Mouse (Mus musculus): Measurements from ENCODE around the gene Six4. TPM values are rescaled to one million over a fixed set of nuclear protein-coding genes. Genes with fewer than 3 reads are reported as not detected.

The Six4 gene
- polyA plus RNA-seq, 1 experiment, result 4.9 TPM

DNA sequence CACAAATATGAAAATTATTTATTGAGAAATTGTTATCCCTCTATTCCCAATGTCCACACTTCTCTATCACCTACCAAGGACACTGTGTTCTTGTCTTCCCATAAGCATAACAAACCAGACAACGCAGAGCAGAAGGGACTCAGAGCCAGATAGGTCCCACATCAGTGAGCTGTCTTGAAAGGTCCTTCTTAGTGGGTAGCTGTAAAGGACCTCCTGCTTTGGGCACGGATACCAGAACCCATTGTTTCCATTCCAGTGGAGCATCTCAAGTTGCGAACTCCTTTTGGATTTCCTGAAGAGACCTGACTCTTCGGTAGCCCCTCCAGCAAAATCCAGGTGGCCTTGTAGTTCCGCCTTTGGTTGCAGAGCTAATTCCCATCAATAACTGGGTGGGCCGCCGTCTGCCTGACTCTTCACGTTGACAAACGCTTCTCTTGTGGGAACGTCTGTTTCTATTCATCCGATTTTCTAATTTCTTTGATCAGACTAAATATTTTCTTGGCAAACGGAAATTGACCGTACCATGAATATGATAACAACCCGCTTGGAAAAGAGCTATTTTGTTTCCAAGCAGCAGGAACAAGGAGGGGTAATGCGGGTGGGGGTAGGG lies 58.6 kb downstream of the Six4 start:
- peaks cover 27% of the 10 kb centered on the region for H3K79me2 ChIP-seq (ENCODE audit: control insufficient read depth, insufficient read depth)
- H3K36me3 ChIP-seq (ENCODE audit: control insufficient read depth, insufficient read depth), result no peaks in the 10 kb centered on the region
- no peak overlapping the region for H3ac ChIP-seq (ENCODE audit: control insufficient read depth, insufficient read length)
- TF ChIP-seq MYOG (IDR thresholded peaks at IDR 0.05; ENCODE audit: control insufficient read depth in 1 of 3, insufficient read depth in 1 of 3, insufficient read length in 2 of 3, low read depth in 2 of 3) (no peak), USF1 (IDR thresholded peaks at IDR 0.05; ENCODE audit: low read depth) (no peak), TCF3 (IDR thresholded peaks at IDR 0.05; ENCODE audit: insufficient read length, low read depth) (no peak), MAX (IDR thresholded peaks at IDR 0.05; ENCODE audit: low read depth) (no peak), REST (IDR thresholded peaks at IDR 0.05; ENCODE audit: insufficient read depth, insufficient read length) (no peak), TCF12 (IDR thresholded peaks at IDR 0.05; ENCODE audit: insufficient read depth, poor library complexity, severe bottlenecking) (no peak), SRF (IDR thresholded peaks at IDR 0.05; ENCODE audit: control insufficient read depth, insufficient read length, low read depth) (no peak), CEBPB (IDR thresholded peaks at IDR 0.05; ENCODE audit: insufficient read depth, poor library complexity, severe bottlenecking) (no peak)
- no peaks in the 10 kb centered on the region for H3K27me3 ChIP-seq (ENCODE audit: control insufficient read depth, insufficient read depth, insufficient read length)
- peak overlapping the region; percentile 85 for H3K4me3 ChIP-seq
- H3K4me2 ChIP-seq (ENCODE audit: low read depth), result peak overlapping the region; percentile 84

DNA sequence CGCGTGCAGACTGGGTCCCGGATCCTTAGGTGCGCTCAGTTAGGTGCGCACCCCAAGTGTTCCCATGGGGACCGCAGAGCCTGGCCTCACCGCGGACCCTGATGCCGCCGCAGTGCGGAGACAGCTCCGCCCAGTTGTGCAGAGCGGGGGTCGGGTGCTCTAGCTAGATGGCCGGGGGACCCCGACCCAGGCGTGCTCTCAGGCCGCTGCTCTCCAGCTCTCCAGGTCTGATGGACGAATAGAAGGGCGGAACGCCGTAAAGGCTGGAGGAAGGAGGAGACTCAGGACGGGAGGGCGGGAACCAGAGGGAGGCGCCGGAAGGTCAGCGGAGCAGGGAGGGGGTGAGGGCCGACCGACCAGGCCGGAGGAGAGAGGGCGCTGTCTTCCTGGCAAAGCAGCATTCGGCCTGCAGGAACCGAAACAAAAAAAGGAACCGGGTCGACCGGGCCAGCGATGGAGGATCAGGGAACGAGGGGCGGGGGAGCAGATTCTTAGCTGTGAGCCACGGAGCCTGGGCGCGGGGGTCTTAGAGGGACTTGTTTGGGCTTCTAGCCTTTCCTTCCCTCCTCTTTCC lies 59.5 kb downstream of the Six4 start, which contains the start of gene Six1:
Six1 (minus strand) TSS at position 220 of the 574 bp plus-strand sequence.
- TF ChIP-seq CEBPB (IDR thresholded peaks at IDR 0.05; ENCODE audit: insufficient read depth, poor library complexity, severe bottlenecking) (no peak), USF1 (IDR thresholded peaks at IDR 0.05; ENCODE audit: low read depth) (no peak), SRF (IDR thresholded peaks at IDR 0.05; ENCODE audit: control insufficient read depth, insufficient read length, low read depth) (no peak), POLR2A (IDR thresholded peaks at IDR 0.05; ENCODE audit: insufficient read length, low read depth) (peak; percentile 68), MYOD1 (IDR thresholded peaks at IDR 0.05; ENCODE audit: control insufficient read depth in 1 of 3, insufficient read length in 2 of 3, low read depth in 2 of 3) (no peak), TCF12 (IDR thresholded peaks at IDR 0.05; ENCODE audit: insufficient read depth, poor library complexity, severe bottlenecking) (no peak), TCF3 (IDR thresholded peaks at IDR 0.05; ENCODE audit: insufficient read length, low read depth) (no peak), E2F4 (IDR thresholded peaks at IDR 0.05; ENCODE audit: insufficient read depth) (peak; percentile 42), POLR2AphosphoS2 (IDR thresholded peaks at IDR 0.05; ENCODE audit: insufficient read length, low read depth) (peak; percentile 63), MYOG (IDR thresholded peaks at IDR 0.05; ENCODE audit: control insufficient read depth in 1 of 3, insufficient read depth in 1 of 3, insufficient read length in 2 of 3, low read depth in 2 of 3) (peak in 1 of 3 experiments; percentile 1), MAX (IDR thresholded peaks at IDR 0.05; ENCODE audit: low read depth) (no peak), REST (IDR thresholded peaks at IDR 0.05; ENCODE audit: insufficient read depth, insufficient read length) (no peak)
- Histone ChIP-seq H3K36me3 (ENCODE audit: control insufficient read depth, insufficient read depth) (no peaks in the 10 kb centered on the region), H3K27me3 (ENCODE audit: control insufficient read depth, insufficient read depth, insufficient read length) (no peaks in the 10 kb centered on the region)

DNA sequence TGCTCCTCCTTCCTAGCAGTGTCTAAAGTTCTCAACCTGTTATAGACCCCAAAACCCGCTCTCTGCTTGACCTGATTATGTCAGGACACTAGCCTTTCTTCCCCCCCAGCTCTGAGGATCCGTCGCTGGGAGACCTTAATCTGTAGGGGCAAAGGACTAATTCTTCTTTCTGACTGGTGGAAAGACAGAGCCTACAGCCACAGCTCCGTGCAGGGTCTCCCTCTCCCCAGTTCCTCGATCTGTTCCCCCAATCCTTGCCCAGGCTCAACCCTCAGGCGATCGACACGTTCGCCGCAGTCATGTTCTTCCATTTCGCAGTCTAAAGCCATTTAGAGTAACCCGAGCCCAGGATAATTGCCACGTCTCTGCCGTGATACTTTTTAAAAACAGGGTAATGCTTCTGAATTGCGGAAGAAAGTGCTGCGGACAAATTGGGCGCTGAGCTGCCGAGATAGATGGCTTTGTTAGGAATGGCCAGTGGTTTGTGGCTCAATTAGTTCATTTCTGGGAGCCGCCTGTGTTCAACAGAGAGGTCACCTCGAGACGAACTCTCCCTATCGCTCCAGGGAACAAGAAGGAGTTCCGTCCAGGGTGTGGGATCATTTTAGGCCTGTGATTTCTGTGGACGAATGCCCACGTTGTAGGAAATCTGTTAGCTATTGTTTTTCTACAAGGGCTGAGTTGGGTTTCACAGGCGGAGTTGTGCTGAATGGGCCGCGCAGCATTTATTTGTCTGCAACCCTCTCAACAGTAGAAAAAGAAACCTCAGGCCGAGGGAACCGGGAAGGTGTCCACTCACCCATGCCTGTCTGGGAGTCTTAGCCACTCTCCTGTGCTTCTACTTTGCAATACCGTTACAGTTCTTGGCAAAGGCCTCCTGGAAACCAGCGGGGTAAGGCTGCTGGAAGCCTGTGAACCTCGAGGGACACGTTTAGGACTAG lies 60.3 kb downstream of the Six4 start:
- H3K4me2 ChIP-seq (ENCODE audit: low read depth), result peak overlapping the region; percentile 84
- peak overlapping the region; percentile 66 for H3ac ChIP-seq (ENCODE audit: control insufficient read depth, insufficient read length)
- H3K79me2 ChIP-seq (ENCODE audit: control insufficient read depth, insufficient read depth), result peaks cover 27% of the 10 kb centered on the region
- H3K4me3 ChIP-seq, result peak overlapping the region; percentile 85
- H3K36me3 ChIP-seq (ENCODE audit: control insufficient read depth, insufficient read depth), result no peaks in the 10 kb centered on the region
- TF ChIP-seq CEBPB (IDR thresholded peaks at IDR 0.05; ENCODE audit: insufficient read depth, poor library complexity, severe bottlenecking) (no peak), POLR2A (IDR thresholded peaks at IDR 0.05; ENCODE audit: insufficient read length, low read depth) (no peak), E2F4 (IDR thresholded peaks at IDR 0.05; ENCODE audit: insufficient read depth) (no peak), POLR2AphosphoS2 (IDR thresholded peaks at IDR 0.05; ENCODE audit: insufficient read length, low read depth) (no peak), SRF (IDR thresholded peaks at IDR 0.05; ENCODE audit: control insufficient read depth, insufficient read length, low read depth) (no peak), USF1 (IDR thresholded peaks at IDR 0.05; ENCODE audit: low read depth) (no peak), TCF3 (IDR thresholded peaks at IDR 0.05; ENCODE audit: insufficient read length, low read depth) (no peak), TCF12 (IDR thresholded peaks at IDR 0.05; ENCODE audit: insufficient read depth, poor library complexity, severe bottlenecking) (no peak), MAX (IDR thresholded peaks at IDR 0.05; ENCODE audit: low read depth) (no peak), MYOD1 (IDR thresholded peaks at IDR 0.05; ENCODE audit: control insufficient read depth in 1 of 3, insufficient read length in 2 of 3, low read depth in 2 of 3) (no peak), REST (IDR thresholded peaks at IDR 0.05; ENCODE audit: insufficient read depth, insufficient read length) (no peak), MYOG (IDR thresholded peaks at IDR 0.05; ENCODE audit: control insufficient read depth in 1 of 3, insufficient read depth in 1 of 3, insufficient read length in 2 of 3, low read depth in 2 of 3) (no peak)
- H3K27me3 ChIP-seq (ENCODE audit: control insufficient read depth, insufficient read depth, insufficient read length), result no peaks in the 10 kb centered on the region

More for the DNA sequence above, 59.5 kb downstream of the Six4 start, which contains the start of gene Six1:
- Histone ChIP-seq H3K4me3 (peak within 1 kb of the TSS; percentile 85), H3K4me2 (ENCODE audit: low read depth) (peak within 1 kb of the TSS; percentile 84), H3K79me2 (ENCODE audit: control insufficient read depth, insufficient read depth) (peaks cover 27% of the 10 kb centered on the region), H3ac (ENCODE audit: control insufficient read depth, insufficient read length) (peak within 1 kb of the TSS; percentile 66)

DNA sequence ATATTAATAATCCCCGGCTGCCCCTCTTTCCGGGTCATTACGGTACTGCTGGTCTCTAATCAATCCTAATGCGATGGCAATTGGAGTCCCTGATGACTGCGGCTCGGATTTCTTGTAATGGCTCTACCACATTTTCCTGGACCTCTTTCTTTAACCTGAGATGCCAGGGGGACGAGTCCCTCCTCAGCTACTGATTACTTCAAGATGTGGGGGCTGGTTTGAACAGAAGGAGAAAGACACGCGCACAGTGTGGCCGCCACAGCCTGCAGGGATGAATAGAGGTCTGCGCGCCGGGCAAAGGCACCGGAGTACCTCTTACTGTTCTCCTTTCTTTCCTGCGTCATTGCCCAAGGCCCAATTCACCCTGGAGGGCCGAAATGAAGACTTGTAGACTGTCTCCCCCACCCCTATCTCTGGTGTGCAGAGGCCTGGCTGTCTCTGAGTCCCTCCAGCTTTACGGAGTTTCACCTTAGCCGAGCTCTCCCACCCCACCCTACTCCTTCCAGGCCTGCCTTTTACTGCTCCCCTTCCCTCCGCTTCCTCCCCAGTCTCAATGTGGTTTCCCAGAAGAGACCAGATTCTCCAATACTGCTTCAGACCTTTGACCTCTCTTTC lies 61.1 kb downstream of the Six4 start:
- H3K27me3 ChIP-seq (ENCODE audit: control insufficient read depth, insufficient read depth, insufficient read length), result no peaks in the 10 kb centered on the region
- H3ac ChIP-seq (ENCODE audit: control insufficient read depth, insufficient read length), result peak overlapping the region; percentile 66
- TF ChIP-seq POLR2A (IDR thresholded peaks at IDR 0.05; ENCODE audit: insufficient read length, low read depth) (peak; percentile 32), MYOD1 (IDR thresholded peaks at IDR 0.05; ENCODE audit: control insufficient read depth in 1 of 3, insufficient read length in 2 of 3, low read depth in 2 of 3) (no peak)
- peaks cover 27% of the 10 kb centered on the region for H3K79me2 ChIP-seq (ENCODE audit: control insufficient read depth, insufficient read depth)
- no peaks in the 10 kb centered on the region for H3K36me3 ChIP-seq (ENCODE audit: control insufficient read depth, insufficient read depth)
- peak overlapping the region; percentile 85 for H3K4me3 ChIP-seq
- peak overlapping the region; percentile 84 for H3K4me2 ChIP-seq (ENCODE audit: low read depth)
